Mouse (Mus musculus) heart, embryonic 12.5 days (tissue): ENCODE measurements at regions not wholly inside any gene's neighbourhood (a gene's known extent, or its start where the extent isn't known, plus 50 kb on each side); places are given as distances from the start of the nearest gene placed in this dataset.

Experiments
- ATAC-seq: fragments of 200-750 bp; cut with Nextera tagmentation; 2 replicates; pipeline ENCODE4 v1.8.0; 2017; ENCODE audit warnings: moderate TSS enrichment, moderate library complexity; ENCODE audit not compliant: insufficient number of reproducible peaks, low FRiP score
- H3K27ac ChIP-seq: fragments of 300-500 bp; sonication (generic); 2 replicates; pipeline ENCODE4 v1.5.1; 2016; ENCODE audit warnings: mild to moderate bottlenecking, moderate library complexity; ENCODE audit not compliant: poor library complexity, severe bottlenecking
- H3K27me3 ChIP-seq: fragments of 300-500 bp; sonication (generic); replicated peaks from 2 replicates; pipeline ENCODE4 v1.6.1; 2016; ENCODE audit warnings: mild to moderate bottlenecking, moderate library complexity
- H3K36me3 ChIP-seq: fragments of 300-500 bp; sonication (generic); 2 replicates; pipeline ENCODE4 v1.6.1; 2016; ENCODE audit warnings: mild to moderate bottlenecking, moderate library complexity
- H3K4me1 ChIP-seq: fragments of 300-500 bp; sonication (generic); replicated peaks from 2 replicates; pipeline ENCODE4 v1.6.1; 2016; ENCODE audit warnings: mild to moderate bottlenecking
- H3K4me2 ChIP-seq: fragments of 300-500 bp; sonication (generic); 2 replicates; pipeline ENCODE4 v1.6.1; 2016; ENCODE audit warnings: mild to moderate bottlenecking, moderate library complexity
- H3K4me3 ChIP-seq: fragments of 300-500 bp; sonication (generic); 2 replicates; pipeline ENCODE4 v1.5.1; 2016; ENCODE audit warnings: mild to moderate bottlenecking
- H3K9ac ChIP-seq: fragments of 300-500 bp; sonication (generic); 2 replicates; pipeline ENCODE4 v1.6.1; 2016; ENCODE audit warnings: mild to moderate bottlenecking, moderate library complexity
- H3K9me3 ChIP-seq: fragments of 300-500 bp; sonication (generic); replicated peaks from 2 replicates; pipeline ENCODE4 v1.6.1; 2016; ENCODE audit warnings: mild to moderate bottlenecking, moderate library complexity
- WGBS: fragments of 180-500 bp; shearing (Covaris S2); methylation state at CpG from one replicate; pipeline ENCODE4 v1.1.7; 2016; 5-methylcytosine and 5-hydroxymethylcytosine counted together

DNA sequence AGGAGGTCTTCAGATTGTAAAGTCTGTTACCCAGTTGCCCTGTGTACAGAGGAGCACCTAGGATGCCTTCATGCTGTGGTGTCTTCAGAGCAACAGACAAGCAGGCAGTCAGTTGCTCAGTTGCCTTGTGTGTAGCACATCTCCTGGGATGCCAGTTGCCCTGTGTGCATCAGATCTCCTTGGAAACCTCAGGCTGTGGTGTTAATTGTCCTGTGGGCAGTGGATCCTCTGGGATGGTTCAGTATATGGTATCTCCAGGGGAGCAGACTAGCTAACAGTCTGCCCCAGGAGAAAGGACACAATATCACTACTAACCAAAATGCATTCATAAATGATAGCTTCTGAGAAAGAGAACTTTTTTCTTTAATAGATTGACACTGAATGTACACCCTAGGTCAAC is 1201.1 kb upstream of the Cited2 start:
- Histone ChIP-seq H3K4me1 (no peaks in the 10 kb centered on the region), H3K4me3 (no peak overlapping the region), H3K36me3 (no peaks in the 10 kb centered on the region), H3K9me3 (no peaks in the 10 kb centered on the region), H3K27me3 (no peaks in the 10 kb centered on the region), H3K27ac (no peak overlapping the region), H3K4me2 (no peak overlapping the region), H3K9ac (no peak overlapping the region)
- ATAC-seq, result no peak

DNA sequence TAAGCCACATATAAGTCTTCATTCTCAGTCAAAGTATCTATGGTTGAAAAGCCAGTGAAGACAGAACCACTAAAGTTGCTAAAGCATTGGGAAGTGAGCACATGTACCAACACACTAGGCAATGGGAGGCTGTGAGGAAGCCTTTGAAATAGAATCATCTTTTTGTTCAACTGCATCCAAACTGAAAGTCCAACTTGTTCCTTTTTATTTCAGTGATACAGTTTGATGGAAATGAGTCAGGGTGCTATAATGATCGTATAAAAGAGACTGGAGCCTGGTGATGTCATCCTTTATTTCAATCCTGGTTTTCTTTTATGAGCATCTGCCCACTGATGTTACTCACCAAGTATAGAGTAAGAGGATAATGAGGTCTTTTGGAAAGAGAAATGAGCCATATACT is 1198.9 kb upstream of the Cited2 start:
- Histone ChIP-seq H3K36me3 (no peaks in the 10 kb centered on the region), H3K9ac (no peak overlapping the region), H3K27ac (no peak overlapping the region), H3K4me2 (no peak overlapping the region), H3K27me3 (no peaks in the 10 kb centered on the region), H3K9me3 (no peaks in the 10 kb centered on the region), H3K4me3 (no peak overlapping the region), H3K4me1 (no peaks in the 10 kb centered on the region)
- WGBS, result 73% methylated on average over 1 of the region's 1 CpGs
- no peak for ATAC-seq

DNA sequence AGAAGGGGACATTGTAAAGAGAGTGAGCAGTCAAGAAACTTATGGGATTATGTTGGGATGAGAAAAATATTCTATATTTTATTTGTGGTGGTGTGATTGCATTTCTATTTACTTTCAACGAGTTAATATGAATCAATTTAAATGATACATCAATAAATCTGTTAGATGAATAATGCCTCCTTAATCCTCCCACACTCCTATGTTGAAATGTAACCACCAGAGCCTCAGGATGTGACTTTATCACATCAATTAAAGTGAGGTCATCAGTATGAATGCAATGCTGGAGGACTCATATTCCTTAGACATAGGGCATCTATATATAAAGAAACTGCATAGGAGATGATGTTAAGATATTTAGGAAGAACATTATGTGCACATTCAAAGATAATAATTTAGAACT is 1195.3 kb upstream of the Cited2 start:
- Histone ChIP-seq H3K9ac (no peak overlapping the region), H3K27ac (no peak overlapping the region), H3K36me3 (no peaks in the 10 kb centered on the region), H3K9me3 (no peaks in the 10 kb centered on the region), H3K4me2 (no peak overlapping the region), H3K27me3 (no peaks in the 10 kb centered on the region), H3K4me3 (no peak overlapping the region), H3K4me1 (no peaks in the 10 kb centered on the region)
- WGBS, result 56% methylated on average over 1 of the region's 1 CpGs
- ATAC-seq, result no peak

DNA sequence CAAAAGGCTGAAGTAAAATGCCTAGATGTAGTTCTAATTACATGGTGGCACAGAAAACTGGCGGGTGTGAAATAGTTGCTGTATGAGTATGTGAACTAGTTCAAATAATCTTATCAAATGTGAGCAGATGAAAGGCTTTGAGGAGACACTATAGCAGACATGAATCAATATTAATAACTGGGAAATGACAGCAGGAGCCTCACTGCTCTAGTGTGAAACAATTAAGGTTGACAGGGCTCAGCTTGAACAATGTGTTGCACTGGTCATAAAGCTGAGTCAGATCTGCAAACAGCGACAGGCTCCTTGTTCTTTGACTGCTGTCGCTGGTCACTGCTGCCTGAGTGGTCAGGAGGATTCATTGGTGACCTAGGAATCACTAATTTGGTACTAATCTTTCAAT is 1185.4 kb upstream of the Cited2 start:
- 51% methylated on average over 3 of the region's 3 CpGs for WGBS
- Histone ChIP-seq H3K27me3 (no peaks in the 10 kb centered on the region), H3K36me3 (no peaks in the 10 kb centered on the region), H3K9ac (no peak overlapping the region), H3K4me1 (no peaks in the 10 kb centered on the region), H3K27ac (no peak overlapping the region), H3K4me3 (no peak overlapping the region), H3K4me2 (no peak overlapping the region), H3K9me3 (0 out of 2 replicates have a peak, but pooled peaks cover 3% of the 10 kb centered on the region)
- no peak for ATAC-seq

DNA sequence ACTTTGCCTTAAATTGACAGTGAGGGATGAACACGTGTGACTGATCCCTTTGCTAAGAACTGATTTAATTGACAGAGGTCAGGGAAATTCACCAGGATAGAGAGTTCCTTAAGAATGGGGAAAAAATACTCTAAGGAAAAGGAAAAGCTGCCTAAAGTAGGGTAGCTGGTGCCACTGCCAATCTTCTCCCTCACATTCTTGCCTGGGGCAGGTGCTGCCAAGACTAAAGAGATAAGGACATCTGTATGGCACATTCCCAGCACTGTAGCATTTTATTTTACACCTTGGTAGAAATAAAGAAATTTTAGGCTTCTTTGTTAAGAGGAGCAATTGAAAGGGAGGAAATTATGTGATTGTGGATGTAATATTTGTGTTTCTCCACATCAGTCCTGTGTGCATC is 1184.6 kb upstream of the Cited2 start:
- H3K27ac ChIP-seq, result no peak overlapping the region

DNA sequence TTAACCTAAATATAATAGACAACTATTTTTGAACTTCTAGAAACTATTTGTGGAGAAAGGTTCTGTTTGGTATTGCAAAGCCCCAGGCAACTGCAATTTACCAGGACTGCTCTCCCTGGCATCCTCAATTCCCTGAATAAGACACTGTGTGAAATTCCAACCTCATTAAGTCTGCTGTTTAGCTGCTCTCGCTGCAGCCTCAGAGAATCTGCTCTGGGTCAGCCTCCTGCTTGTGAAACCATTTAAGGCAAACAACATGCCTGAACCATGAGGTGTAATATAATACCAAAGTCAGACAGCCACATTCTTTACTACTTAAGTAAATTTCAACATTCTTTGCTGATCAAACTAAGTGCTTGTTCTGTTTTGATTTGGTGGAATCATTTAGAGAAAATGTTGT is 1177.6 kb upstream of the Cited2 start:
- H3K9me3 ChIP-seq, result no peaks in the 10 kb centered on the region
- no peak; the same call in 1 of the 2 replicates for ATAC-seq
- no peak overlapping the region for H3K4me3 ChIP-seq
- peaks cover 8% of the 10 kb centered on the region; the same call in 1 of the 2 replicates for H3K4me1 ChIP-seq
- no peaks in the 10 kb centered on the region for H3K27me3 ChIP-seq
- no peak overlapping the region for H3K9ac ChIP-seq
- 6% methylated on average over 1 of the region's 1 CpGs for WGBS
- H3K36me3 ChIP-seq, result no peaks in the 10 kb centered on the region
- peak overlapping the region; percentile 73 for H3K27ac ChIP-seq
- H3K4me2 ChIP-seq, result no peak overlapping the region

More for the DNA sequence above, 1184.6 kb upstream of the Cited2 start:
- 41% methylated on average over 1 of the region's 1 CpGs for WGBS
- Histone ChIP-seq H3K4me1 (no peaks in the 10 kb centered on the region), H3K36me3 (no peaks in the 10 kb centered on the region), H3K9me3 (0 out of 2 replicates have a peak, but pooled peaks cover 3% of the 10 kb centered on the region), H3K4me2 (no peak overlapping the region), H3K9ac (no peak overlapping the region), H3K27me3 (no peaks in the 10 kb centered on the region), H3K4me3 (no peak overlapping the region)
- ATAC-seq, result no peak

DNA sequence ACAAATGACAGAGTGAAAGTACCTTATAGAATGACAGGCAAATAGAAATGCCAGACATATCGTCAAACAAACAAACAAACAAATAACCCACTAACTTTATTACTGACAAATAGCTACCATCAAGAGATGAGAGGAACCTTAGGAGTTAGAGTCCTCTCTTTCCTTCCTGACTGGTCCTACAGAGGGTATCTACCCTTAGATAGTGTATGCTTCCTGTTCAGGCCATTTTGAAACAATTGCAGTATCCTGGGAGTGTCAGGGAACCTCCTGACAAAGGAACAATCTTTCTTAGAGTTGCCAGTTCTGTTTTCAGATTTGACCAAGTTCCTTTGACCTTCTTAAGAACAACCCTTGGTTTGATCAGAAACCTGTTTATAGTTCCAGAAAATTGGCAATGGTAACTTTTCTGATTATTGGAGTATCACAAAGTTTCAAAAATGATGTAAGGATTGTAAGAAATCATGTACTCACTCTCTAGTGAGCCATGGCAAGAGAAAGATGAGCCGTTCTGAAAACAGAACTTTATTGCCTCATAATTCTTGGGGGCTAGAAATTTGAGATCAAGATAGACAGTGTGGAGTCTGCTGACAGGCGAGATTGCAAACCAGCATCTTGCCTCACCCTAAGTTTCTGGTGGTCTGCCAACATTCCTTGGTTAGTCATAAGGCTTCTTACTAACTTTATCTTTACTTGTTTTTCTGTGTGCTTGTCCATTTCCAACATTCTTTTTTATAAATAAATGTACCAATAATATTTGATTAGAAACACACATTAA is 1170.0 kb upstream of the Cited2 start:
- no peak overlapping the region for H3K4me3 ChIP-seq
- H3K9me3 ChIP-seq, result no peaks in the 10 kb centered on the region
- no peak overlapping the region for H3K9ac ChIP-seq
- no peak for ATAC-seq
- no peaks in the 10 kb centered on the region for H3K27me3 ChIP-seq
- H3K4me1 ChIP-seq, result no peaks in the 10 kb centered on the region
- no peak overlapping the region for H3K27ac ChIP-seq
- no peak overlapping the region for H3K4me2 ChIP-seq
- H3K36me3 ChIP-seq, result no peaks in the 10 kb centered on the region
- 66% methylated on average over 3 of the region's 3 CpGs for WGBS

DNA sequence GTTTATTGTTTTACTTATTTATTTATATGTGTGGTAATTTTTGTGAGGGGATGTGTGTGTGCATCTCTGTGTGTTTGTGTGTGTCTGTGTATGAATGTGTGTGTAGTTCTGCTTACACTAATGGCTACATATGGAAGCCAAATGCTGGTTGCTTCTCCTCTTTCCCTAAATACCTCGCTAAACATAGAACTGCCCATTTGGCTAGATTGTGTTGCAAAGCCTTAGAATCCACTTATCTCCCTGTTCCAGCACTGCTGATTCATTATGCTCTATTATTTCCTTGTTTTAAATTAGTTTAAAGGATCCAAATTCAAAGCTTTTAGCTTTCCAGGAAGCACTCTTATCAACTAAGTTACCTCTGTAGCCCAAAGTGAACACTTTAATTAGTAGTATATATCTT is 1148.5 kb upstream of the Cited2 start:
- 48% methylated on average over 1 of the region's 1 CpGs for WGBS
- ATAC-seq, result no peak

DNA sequence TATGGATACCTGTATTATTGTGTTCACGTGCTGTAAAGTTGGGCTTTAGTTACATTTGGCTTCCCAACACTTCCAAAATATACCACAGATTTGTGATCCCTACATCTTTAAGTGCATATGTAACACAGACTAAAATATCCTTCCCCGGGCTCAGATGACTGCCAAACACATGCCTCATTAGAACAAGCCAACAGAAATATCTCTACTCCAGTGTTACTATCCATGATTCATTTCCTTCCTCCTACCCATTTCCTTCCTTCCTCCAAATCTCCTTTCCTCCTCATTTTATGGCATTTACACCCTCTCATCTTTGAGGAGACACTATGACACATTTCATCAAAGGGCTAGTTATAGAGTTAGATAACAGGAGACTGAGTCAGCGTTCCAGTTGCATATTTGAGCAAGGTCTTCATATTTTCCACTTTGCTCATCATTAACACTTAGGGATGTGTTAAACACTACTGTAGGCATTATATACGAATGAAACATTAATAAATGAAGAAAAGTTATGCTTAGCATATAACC is 1144.4 kb upstream of the Cited2 start:
- 64% methylated on average over 4 of the region's 4 CpGs for WGBS
- H3K9me3 ChIP-seq, result no peaks in the 10 kb centered on the region
- no peak overlapping the region for H3K4me2 ChIP-seq
- H3K36me3 ChIP-seq, result no peaks in the 10 kb centered on the region
- no peaks in the 10 kb centered on the region for H3K4me1 ChIP-seq
- no peak overlapping the region for H3K9ac ChIP-seq
- H3K27me3 ChIP-seq, result no peaks in the 10 kb centered on the region
- no peak overlapping the region for H3K27ac ChIP-seq
- H3K4me3 ChIP-seq, result no peak overlapping the region
- ATAC-seq, result no peak

More for the DNA sequence above, 1148.5 kb upstream of the Cited2 start:
- H3K9me3 ChIP-seq, result no peaks in the 10 kb centered on the region
- H3K9ac ChIP-seq, result no peak overlapping the region
- no peaks in the 10 kb centered on the region for H3K4me1 ChIP-seq
- no peak overlapping the region for H3K27ac ChIP-seq
- H3K36me3 ChIP-seq, result no peaks in the 10 kb centered on the region
- H3K4me3 ChIP-seq, result no peak overlapping the region
- H3K4me2 ChIP-seq, result no peak overlapping the region
- H3K27me3 ChIP-seq, result no peaks in the 10 kb centered on the region

DNA sequence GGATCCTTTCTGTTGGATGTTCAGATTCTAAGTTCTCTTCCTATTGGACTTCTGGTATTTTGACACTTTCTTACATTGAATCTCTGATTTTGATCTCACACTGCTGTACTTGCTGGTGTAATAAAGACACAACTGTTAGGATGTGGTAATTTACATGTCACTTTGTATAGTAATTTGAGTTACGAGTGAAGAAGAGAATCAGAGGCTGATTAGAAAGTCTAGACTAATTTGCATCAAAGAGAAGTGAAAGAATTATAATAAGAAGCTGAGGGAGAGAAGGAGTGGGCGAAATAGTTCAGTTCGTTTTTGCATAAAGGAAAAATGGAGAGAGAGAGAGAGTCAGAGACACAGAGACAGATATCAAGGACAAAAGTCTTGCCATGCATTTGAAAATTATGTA is 1142.8 kb upstream of the Cited2 start:
- no peak for ATAC-seq
- H3K4me1 ChIP-seq, result no peaks in the 10 kb centered on the region
- WGBS, result 84% methylated on average over 3 of the region's 3 CpGs
- H3K4me2 ChIP-seq, result no peak overlapping the region
- H3K9ac ChIP-seq, result no peak overlapping the region
- no peak overlapping the region for H3K4me3 ChIP-seq
- no peak overlapping the region for H3K27ac ChIP-seq
- H3K27me3 ChIP-seq, result no peaks in the 10 kb centered on the region
- H3K36me3 ChIP-seq, result no peaks in the 10 kb centered on the region
- H3K9me3 ChIP-seq, result no peaks in the 10 kb centered on the region

DNA sequence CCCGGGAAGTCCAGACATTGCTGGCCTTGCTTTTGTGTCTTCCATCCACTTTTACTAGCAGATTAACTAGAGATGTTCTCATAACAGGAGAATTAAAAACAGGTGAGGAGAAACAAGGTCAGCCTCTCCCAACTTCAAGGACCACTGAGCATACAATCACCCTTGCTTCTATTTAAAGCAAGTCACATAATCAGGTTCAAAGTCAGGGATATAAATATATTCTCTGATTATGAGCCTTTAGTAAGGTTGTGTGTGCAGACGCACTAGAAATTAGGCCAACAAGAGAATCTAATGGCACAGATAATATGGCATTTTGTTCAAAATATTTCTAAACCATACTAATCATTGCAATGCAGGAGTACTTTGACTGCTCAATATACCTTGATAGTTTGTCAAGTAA is 1134.2 kb upstream of the Cited2 start:
- no peak for ATAC-seq
- WGBS, result 64% methylated on average over 2 of the region's 2 CpGs
- no peaks in the 10 kb centered on the region for H3K27me3 ChIP-seq
- no peak overlapping the region for H3K4me3 ChIP-seq
- no peaks in the 10 kb centered on the region for H3K9me3 ChIP-seq
- H3K27ac ChIP-seq, result no peak overlapping the region
- no peak overlapping the region for H3K4me2 ChIP-seq
- H3K9ac ChIP-seq, result no peak overlapping the region
- H3K4me1 ChIP-seq, result 0 out of 2 replicates have a peak, but pooled peaks cover 6% of the 10 kb centered on the region
- H3K36me3 ChIP-seq, result no peaks in the 10 kb centered on the region

DNA sequence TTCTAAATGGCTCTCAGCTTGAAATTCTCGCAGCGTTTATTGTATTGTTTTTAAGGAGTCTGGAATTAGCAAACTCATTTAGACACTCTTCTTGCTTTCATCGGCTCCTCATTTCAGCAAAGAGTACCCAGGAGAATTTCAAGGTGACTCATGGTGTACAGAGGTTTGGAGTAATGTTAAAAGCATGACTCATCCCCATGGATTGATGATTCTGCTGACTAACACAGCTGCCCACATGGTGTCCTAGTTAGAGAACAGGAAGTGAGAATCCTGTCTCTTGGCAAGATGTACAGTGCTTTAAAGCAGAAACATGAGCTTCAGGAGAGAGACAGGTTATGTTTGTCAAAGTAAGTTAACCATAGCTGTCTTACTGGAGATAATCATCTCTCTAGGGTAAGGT is 1133.6 kb upstream of the Cited2 start:
- H3K9ac ChIP-seq, result no peak overlapping the region
- WGBS, result 56% methylated on average over 3 of the region's 3 CpGs
- 0 out of 2 replicates have a peak, but pooled peaks cover 6% of the 10 kb centered on the region for H3K4me1 ChIP-seq
- no peaks in the 10 kb centered on the region for H3K27me3 ChIP-seq
- no peak overlapping the region for H3K4me3 ChIP-seq
- no peaks in the 10 kb centered on the region for H3K9me3 ChIP-seq
- H3K4me2 ChIP-seq, result no peak overlapping the region
- no peaks in the 10 kb centered on the region for H3K36me3 ChIP-seq
- H3K27ac ChIP-seq, result no peak overlapping the region
- ATAC-seq, result peak; percentile 48; the same call in 1 of the 2 replicates
